Comparison of ENCODE assay signal across 15 mouse cellular contexts in genomic region chr4:142061485-142062240, GRCm38 (mm10). TPM values are rescaled to one million over a fixed set of nuclear protein-coding genes. Genes with fewer than 3 reads are reported as not detected.
A peak's percentile ranks its signal among the peaks of the same experiment; 100 is the strongest.
DNase-seq lines count a peak whose midpoint lies in the region; ATAC-seq and TF ChIP-seq lines count a peak whose summit lies in the region.
"Had no signal": no experiment of that assay in that cellular context is flagged by ENCODE, and none has a peak within 500 bp of the region (broad histone marks: within the 10 kb centered on the region; RNA-seq: fewer than 3 reads in every experiment).

No protein-coding gene starts in this region.

- no peak overlapping the region for H3K4me3 ChIP-seq in heart, embryonic 12.5 days
- no peak overlapping the region for H3K4me3 ChIP-seq in heart, adult 2 months
- no peak overlapping the region for H3K4me3 ChIP-seq in kidney, adult 2 months (ENCODE audit: insufficient read depth, low read depth, low read length)
- H3K4me3 ChIP-seq in kidney, embryonic 16.5 days (ENCODE audit: low read length), result no peak overlapping the region
- no peak overlapping the region for H3K4me3 ChIP-seq in embryonic facial prominence, embryonic 10.5 days
- H3K4me3 ChIP-seq in limb, embryonic 12.5 days (replicated peaks), result no peak overlapping the region
- no peak overlapping the region for H3K4me3 ChIP-seq in gastrocnemius, adult 2 months
- H3K4me3 ChIP-seq: forebrain, embryonic 12.5 days; midbrain, embryonic 15.5 days had no signal

- no peaks in the 10 kb centered on the region for H3K79me2 ChIP-seq in heart, adult 2 months (replicated peaks; ENCODE audit: control insufficient read depth, insufficient read depth, low read length)

- 66% methylated on average over 23 of the region's 23 CpGs for WGBS in heart, embryonic 12.5 days
- WGBS in heart, adult 2 months, result 82% methylated on average over 23 of the region's 23 CpGs
- WGBS in kidney, adult 2 months, result 63% methylated on average over 23 of the region's 23 CpGs
- WGBS in kidney, embryonic 16.5 days, result 73% methylated on average over 23 of the region's 23 CpGs
- WGBS in embryonic facial prominence, embryonic 10.5 days, result 70% methylated on average over 23 of the region's 23 CpGs
- WGBS in limb, embryonic 12.5 days, result 67% methylated on average over 23 of the region's 23 CpGs

- intact Hi-C loops in heart, adult 2 months (cut with DNase I), result no loop called here
- intact Hi-C loops in gastrocnemius, adult 2 months (cut with DNase I), result no loop called here

- no peak for TF ChIP-seq CTCF in heart, adult 2 months (IDR thresholded peaks at IDR 0.05)
- TF ChIP-seq CTCF in kidney, adult 2 months (conservative IDR thresholded peaks at IDR 0.05; ENCODE audit: insufficient read depth, insufficient read length, low read depth, low read length), result no peak
- TF ChIP-seq CTCF in gastrocnemius, adult 2 months (IDR thresholded peaks at IDR 0.05), result no peak

- DNase-seq in heart, adult 2 months, result no peak
- DNase-seq in kidney, adult 2 months, result peak; percentile 44
- DNase-seq in embryonic facial prominence, embryonic 10.5 days (ENCODE audit: low spot score), result no peak
- DNase-seq in lung, postnatal 10 days, result no peak
- no peak for DNase-seq in gastrocnemius, adult 2 months
- DNase-seq: adrenal gland, postnatal 36 days; kidney, postnatal 4 days; lung, embryonic 14.5 days; thymus, postnatal 4 days had no signal

- no peaks in the 10 kb centered on the region for H3K36me3 ChIP-seq in heart, embryonic 12.5 days
- no peaks in the 10 kb centered on the region for H3K36me3 ChIP-seq in heart, adult 2 months (ENCODE audit: control insufficient read depth, insufficient read depth, low read length)
- no peaks in the 10 kb centered on the region for H3K36me3 ChIP-seq in kidney, adult 2 months (ENCODE audit: control insufficient read depth, insufficient read depth, low read length)
- no peaks in the 10 kb centered on the region for H3K36me3 ChIP-seq in kidney, embryonic 16.5 days (ENCODE audit: insufficient read depth, low read length)
- no peaks in the 10 kb centered on the region for H3K36me3 ChIP-seq in embryonic facial prominence, embryonic 10.5 days (replicated peaks)
- no peaks in the 10 kb centered on the region for H3K36me3 ChIP-seq in limb, embryonic 12.5 days
- H3K36me3 ChIP-seq: forebrain, embryonic 12.5 days; midbrain, embryonic 15.5 days had no signal

- no peak overlapping the region for H3K4me2 ChIP-seq in heart, embryonic 12.5 days
- no peak overlapping the region for H3K4me2 ChIP-seq in kidney, embryonic 16.5 days (replicated peaks; ENCODE audit: low read depth, low read length)
- H3K4me2 ChIP-seq in limb, embryonic 12.5 days, result no peak overlapping the region; the same call in 1 of the 2 replicates
- H3K4me2 ChIP-seq: forebrain, embryonic 12.5 days; lung, embryonic 14.5 days; midbrain, embryonic 15.5 days had no signal

- H3K4me1 ChIP-seq in heart, embryonic 12.5 days (replicated peaks), result peaks cover 66% of the 10 kb centered on the region
- peaks cover 16% of the 10 kb centered on the region for H3K4me1 ChIP-seq in heart, adult 2 months (ENCODE audit: control insufficient read depth, insufficient read depth, low read length)
- H3K4me1 ChIP-seq in kidney, adult 2 months (ENCODE audit: control insufficient read depth, insufficient read depth, low read length), result peaks cover 48% of the 10 kb centered on the region
- H3K4me1 ChIP-seq in kidney, embryonic 16.5 days (ENCODE audit: insufficient read depth, low read length), result peaks cover 39% of the 10 kb centered on the region
- H3K4me1 ChIP-seq in embryonic facial prominence, embryonic 10.5 days, result peaks cover 58% of the 10 kb centered on the region
- H3K4me1 ChIP-seq in limb, embryonic 12.5 days (replicated peaks), result peaks cover 55% of the 10 kb centered on the region

- no peak for TF ChIP-seq EP300 in heart, adult 2 months (IDR thresholded peaks at IDR 0.05; ENCODE audit: insufficient read depth, low read depth, low read length)

- H3K9ac ChIP-seq in heart, embryonic 12.5 days, result no peak overlapping the region
- no peak overlapping the region for H3K9ac ChIP-seq in heart, adult 2 months (ENCODE audit: low read depth, low read length)
- no peak overlapping the region for H3K9ac ChIP-seq in kidney, embryonic 16.5 days (replicated peaks; ENCODE audit: low read length)
- H3K9ac ChIP-seq in limb, embryonic 12.5 days (replicated peaks), result no peak overlapping the region
- H3K9ac ChIP-seq: forebrain, embryonic 12.5 days; lung, embryonic 14.5 days; midbrain, embryonic 15.5 days had no signal

- ATAC-seq in heart, embryonic 12.5 days (ENCODE audit: insufficient number of reproducible peaks, low FRiP score), result no peak
- no peak for ATAC-seq in kidney, embryonic 16.5 days (ENCODE audit: low FRiP score, low TSS enrichment)
- no peak for ATAC-seq in limb, embryonic 12.5 days (ENCODE audit: insufficient number of reproducible peaks, insufficient read depth, low FRiP score, low TSS enrichment, low read depth)
- ATAC-seq: activated CD4-positive, CD25-positive, alpha-beta regulatory T cell, adult 4 months; midbrain, embryonic 15.5 days had no signal

- H3K9me3 ChIP-seq in heart, embryonic 12.5 days (replicated peaks), result no peaks in the 10 kb centered on the region
- no peaks in the 10 kb centered on the region for H3K9me3 ChIP-seq in kidney, embryonic 16.5 days (ENCODE audit: low read length)
- no peaks in the 10 kb centered on the region for H3K9me3 ChIP-seq in embryonic facial prominence, embryonic 10.5 days
- no peaks in the 10 kb centered on the region for H3K9me3 ChIP-seq in limb, embryonic 12.5 days
- H3K9me3 ChIP-seq: forebrain, embryonic 12.5 days; midbrain, embryonic 15.5 days had no signal

- H3K27me3 ChIP-seq in heart, embryonic 12.5 days (replicated peaks), result no peaks in the 10 kb centered on the region
- no peaks in the 10 kb centered on the region for H3K27me3 ChIP-seq in heart, adult 2 months (ENCODE audit: control insufficient read depth, insufficient read depth, low read length)
- H3K27me3 ChIP-seq in kidney, adult 2 months (replicated peaks; ENCODE audit: control insufficient read depth, insufficient read depth, low read length), result no peaks in the 10 kb centered on the region
- H3K27me3 ChIP-seq in kidney, embryonic 16.5 days (ENCODE audit: insufficient read depth, low read length), result no peaks in the 10 kb centered on the region
- no peaks in the 10 kb centered on the region; the same call in 1 of the 2 replicates for H3K27me3 ChIP-seq in embryonic facial prominence, embryonic 10.5 days (replicated peaks; ENCODE audit: low read depth, poor library complexity, severe bottlenecking)
- no peaks in the 10 kb centered on the region; the same call in 1 of the 2 replicates for H3K27me3 ChIP-seq in limb, embryonic 12.5 days
- H3K27me3 ChIP-seq: midbrain, embryonic 15.5 days had no signal

- no peak for TF ChIP-seq POLR2A in heart, adult 2 months (IDR thresholded peaks at IDR 0.05; ENCODE audit: insufficient read depth, low read depth, low read length)
- TF ChIP-seq POLR2A in kidney, adult 2 months (IDR thresholded peaks at IDR 0.05; ENCODE audit: low read depth, low read length), result no peak

- peak overlapping the region; percentile 67 for H3K27ac ChIP-seq in heart, embryonic 12.5 days (ENCODE audit: poor library complexity, severe bottlenecking)
- H3K27ac ChIP-seq in heart, adult 2 months, result no peak overlapping the region
- peak overlapping the region; percentile 6 for H3K27ac ChIP-seq in kidney, adult 2 months (ENCODE audit: insufficient read depth, low read depth, low read length)
- no peak overlapping the region for H3K27ac ChIP-seq in kidney, embryonic 16.5 days (ENCODE audit: low read length)
- 0 out of 2 replicates have a peak overlapping the region, but pooled peaks have one; percentile 25 for H3K27ac ChIP-seq in embryonic facial prominence, embryonic 10.5 days (replicated peaks)
- H3K27ac ChIP-seq in limb, embryonic 12.5 days, result peak overlapping the region; percentile 85
- no peak overlapping the region for H3K27ac ChIP-seq in gastrocnemius, adult 2 months
- H3K27ac ChIP-seq: forebrain, embryonic 12.5 days had no signal

RNA-seq across cellular contexts. Expression of gene Tmem51, which starts 22.4 kb away (rescaled TPM):
- 28.3 and 29.6 TPM in 2 replicates for polyA plus RNA-seq in heart, embryonic 12.5 days (2016; fragmentation: Nextera tagmentation; extraction: Ambion mirVana)
- total RNA-seq in heart, adult 2 months (2021), result 1 to 10 TPM; 5.5 to 6.0 TPM
- 9.9 and 13.1 TPM in 2 replicates for polyA plus RNA-seq in heart, adult 2 months (2012; rRNA removed)
- polyA plus RNA-seq in kidney, adult 2 months (2012; rRNA removed), result 59.6 and 60.4 TPM in 2 replicates
- 41.6 and 42.7 TPM in 2 replicates for polyA plus RNA-seq in kidney, embryonic 16.5 days (2015; fragmentation: Nextera tagmentation; extraction: Ambion mirVana)
- 9.5 and 9.7 TPM in 2 replicates for polyA plus RNA-seq in embryonic facial prominence, embryonic 10.5 days (2016; fragmentation: Nextera tagmentation; extraction: Ambion mirVana)
- polyA plus RNA-seq in limb, embryonic 12.5 days (2016; fragmentation: Nextera tagmentation; extraction: Ambion mirVana), result 16.9 and 17.1 TPM in 2 replicates
- under 1 TPM; 0.66 to 0.75 TPM for total RNA-seq in gastrocnemius, adult 2 months (2021)

RNA-seq across cellular contexts. Expression of gene Fhad1, which starts 46.8 kb away (rescaled TPM):
- 3.9 and 4.8 TPM in 2 replicates for polyA plus RNA-seq in heart, embryonic 12.5 days (2016; fragmentation: Nextera tagmentation; extraction: Ambion mirVana)
- total RNA-seq in heart, adult 2 months (2021), result under 1 TPM; 0.47 to 0.55 TPM
- 0.47 and 0.53 TPM in 2 replicates for polyA plus RNA-seq in heart, adult 2 months (2012; rRNA removed)
- polyA plus RNA-seq in kidney, adult 2 months (2012; rRNA removed), result 0.18 and 0.28 TPM in 2 replicates
- 0.74 and 1.0 TPM in 2 replicates for polyA plus RNA-seq in kidney, embryonic 16.5 days (2015; fragmentation: Nextera tagmentation; extraction: Ambion mirVana)
- polyA plus RNA-seq in embryonic facial prominence, embryonic 10.5 days (2016; fragmentation: Nextera tagmentation; extraction: Ambion mirVana), result 0.50 and 1.0 TPM in 2 replicates
- 1.4 and 1.8 TPM in 2 replicates for polyA plus RNA-seq in limb, embryonic 12.5 days (2016; fragmentation: Nextera tagmentation; extraction: Ambion mirVana)
- total RNA-seq in gastrocnemius, adult 2 months (2021), result not detected

Comparison
In these comparisons a context has a peak if more than half of its experiments do, and no peak if none do; other contexts are left out.
1. H3K27ac ChIP-seq: peak in heart, embryonic 12.5 days (single experiment), kidney, adult 2 months (single experiment), embryonic facial prominence, embryonic 10.5 days (single experiment) and limb, embryonic 12.5 days (single experiment); none in heart, adult 2 months (single experiment), kidney, embryonic 16.5 days (single experiment) and gastrocnemius, adult 2 months (single experiment).